12 mouse cellular contexts compared by ENCODE assay signal in the genomic region with DNA sequence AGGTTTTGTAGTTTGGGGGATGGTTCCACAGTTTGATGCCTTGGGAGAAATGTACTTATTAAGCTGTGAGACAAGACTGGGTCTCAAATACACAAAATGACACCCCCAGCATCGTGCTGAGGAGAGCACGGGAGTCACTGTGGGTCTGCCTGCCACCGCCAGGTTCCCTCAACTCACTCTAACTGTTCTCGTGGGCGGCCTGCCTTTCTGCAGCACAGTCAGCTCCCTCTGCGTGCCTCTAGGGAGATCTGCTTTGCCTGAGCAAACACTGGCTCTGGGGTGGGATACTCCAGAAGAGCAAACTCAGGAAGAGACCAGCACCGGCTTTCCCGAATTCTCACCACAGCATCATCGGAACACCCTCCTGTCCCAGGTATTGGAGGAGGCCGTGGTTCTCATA.
"Had no signal": no experiment of that assay in that cellular context is flagged by ENCODE, and none has a peak within 500 bp of the region (broad histone marks: within the 10 kb centered on the region; RNA-seq: fewer than 3 reads in every experiment).

No protein-coding gene starts in this region.

- H3K27ac ChIP-seq: hindbrain, embryonic 13.5 days; hindbrain, postnatal 0 days; limb, embryonic 15.5 days; liver, embryonic 14.5 days; midbrain, embryonic 15.5 days; neural tube, embryonic 13.5 days had no signal

- H3K9ac ChIP-seq: hindbrain, embryonic 13.5 days; limb, embryonic 15.5 days; liver, embryonic 14.5 days; midbrain, embryonic 15.5 days; neural tube, embryonic 13.5 days had no signal

- ATAC-seq: hindbrain, postnatal 0 days; midbrain, embryonic 15.5 days had no signal

- DNase-seq: kidney, adult 11 months; kidney, postnatal 36 days; lung, adult 18-20 months; spleen, adult 18-20 months; thymus, adult 18-20 months; thymus, postnatal 14 days had no signal

- H3K4me3 ChIP-seq: hindbrain, embryonic 13.5 days; limb, embryonic 15.5 days; midbrain, embryonic 15.5 days; neural tube, embryonic 13.5 days had no signal

- H3K9me3 ChIP-seq: hindbrain, embryonic 13.5 days; limb, embryonic 15.5 days; midbrain, embryonic 15.5 days; neural tube, embryonic 13.5 days had no signal

- H3K4me1 ChIP-seq: limb, embryonic 15.5 days had no signal

- H3K36me3 ChIP-seq: hindbrain, embryonic 13.5 days; limb, embryonic 15.5 days; midbrain, embryonic 15.5 days; neural tube, embryonic 13.5 days had no signal

- H3K4me2 ChIP-seq: hindbrain, embryonic 13.5 days; limb, embryonic 15.5 days; midbrain, embryonic 15.5 days; neural tube, embryonic 13.5 days had no signal

- H3K27me3 ChIP-seq: hindbrain, embryonic 13.5 days; midbrain, embryonic 15.5 days; neural tube, embryonic 13.5 days had no signal
